Comparison of ENCODE assay signal across 16 mouse cellular contexts in genomic region chr6:124958127-124958526, GRCm38 (mm10). TPM values are rescaled to one million over a fixed set of nuclear protein-coding genes. Genes with fewer than 3 reads are reported as not detected.
"Had no signal": no experiment of that assay in that cellular context is flagged by ENCODE, and none has a peak within 500 bp of the region (broad histone marks: within the 10 kb centered on the region; RNA-seq: fewer than 3 reads in every experiment).

No protein-coding gene starts in this region.

- H3K4me3 ChIP-seq: neural tube, embryonic 15.5 days; stomach, embryonic 15.5 days had no signal

- H3K9ac ChIP-seq: neural tube, embryonic 15.5 days; stomach, embryonic 15.5 days had no signal

- H3K4me1 ChIP-seq: neural tube, embryonic 15.5 days; stomach, embryonic 15.5 days had no signal

- DNase-seq: retina, postnatal 1 day; right cerebral cortex, adult 18-20 months; right cerebral cortex, postnatal 14 days; right cerebral cortex, postnatal 25 days; right cerebral cortex, postnatal 4 days; spleen, adult 18-20 months; thymus, adult 18-20 months; thymus, adult 2 months; thymus, postnatal 14 days; thymus, postnatal 25 days; thymus, postnatal 36 days; thymus, postnatal 4 days had no signal

- H3K27ac ChIP-seq: neural tube, embryonic 15.5 days; stomach, embryonic 15.5 days; stomach, postnatal 0 days had no signal

- H3K4me2 ChIP-seq: neural tube, embryonic 15.5 days; stomach, embryonic 15.5 days had no signal

- H3K27me3 ChIP-seq: neural tube, embryonic 15.5 days; stomach, embryonic 15.5 days had no signal

- H3K9me3 ChIP-seq: neural tube, embryonic 15.5 days; stomach, embryonic 15.5 days had no signal

RNA-seq across cellular contexts. Expression of gene Pianp, which starts 38.4 kb away (rescaled TPM):
- total RNA-seq: neutrophil, adult 5-6 weeks had no signal
